Mouse (Mus musculus): ENCODE measurements around the gene Cwf19l1. TPM values are rescaled to one million over a fixed set of nuclear protein-coding genes. Genes with fewer than 3 reads are reported as not detected.

Cwf19l1 gene
- polyA plus RNA-seq, 1 experiment from 2014 or later, result 41.2 TPM

- H3K36me3 ChIP-seq, result peaks cover 40% of the 10 kb centered on the region
- H3K9me3 ChIP-seq (replicated peaks), result no peaks in the 10 kb centered on the region
- DNase-seq (ENCODE audit: low spot score), result peak; percentile 47
- H3K4me3 ChIP-seq, result peak overlapping the region; percentile 99
- H3K27me3 ChIP-seq (ENCODE audit: low read depth, poor library complexity, severe bottlenecking), result no peaks in the 10 kb centered on the region
- peaks cover 14% of the 10 kb centered on the region for H3K4me1 ChIP-seq
- WGBS, result 30% methylated on average over 22 of the region's 22 CpGs
- peak overlapping the region; percentile 94 for H3K27ac ChIP-seq
Measured at GRCm38 (mm10) chr19:44107661-44108521, 27.8 kb downstream of the Cwf19l1 start.

DNA sequence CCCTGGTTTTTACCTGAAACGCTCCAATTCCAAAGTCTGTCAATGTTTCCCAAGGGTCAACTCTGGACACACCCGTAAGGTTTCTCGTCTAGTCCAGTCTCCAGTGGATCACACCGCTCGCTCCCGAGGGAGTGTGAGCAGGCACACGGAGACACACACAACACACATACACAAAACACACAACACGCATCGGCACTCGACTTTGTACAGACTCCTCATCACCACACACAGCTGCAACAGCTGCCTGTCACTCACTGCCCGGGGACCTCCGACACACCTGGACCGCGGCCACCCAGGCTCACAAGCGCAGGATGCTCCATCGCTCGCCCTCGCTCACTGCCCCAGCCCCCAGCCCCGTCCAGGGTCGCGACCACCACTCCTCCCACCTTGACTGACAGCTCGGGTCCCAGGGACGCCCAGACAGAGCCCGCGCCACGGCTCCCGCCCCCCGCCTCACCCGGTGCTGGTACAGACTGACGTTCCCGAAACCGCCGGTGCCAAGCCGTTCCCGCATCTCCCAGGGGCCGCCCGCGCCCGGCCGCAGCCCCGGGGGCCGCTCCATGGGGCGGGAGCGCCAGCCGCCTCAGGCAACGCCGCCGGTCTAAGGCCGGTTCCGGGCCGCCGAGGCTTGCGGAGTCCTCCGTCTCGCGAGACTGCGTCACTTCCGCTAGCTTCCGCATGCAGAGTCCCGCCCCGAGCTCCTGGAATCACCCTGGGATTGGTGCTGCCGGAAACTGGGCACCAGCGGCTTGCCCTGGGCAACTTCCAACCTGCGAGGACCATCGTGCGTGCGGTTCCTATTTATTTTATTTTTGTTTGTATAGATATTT lies 28.6 kb downstream of the Cwf19l1 start, which contains the start of gene Chuk:
Chuk (minus strand) TSS at position 650 of the 830 bp plus-strand sequence.
- Histone ChIP-seq H3K4me1 (peaks cover 14% of the 10 kb centered on the region), H3K4me3 (peak within 1 kb of the TSS; percentile 99), H3K36me3 (peaks cover 34% of the 10 kb centered on the region), H3K27me3 (ENCODE audit: low read depth, poor library complexity, severe bottlenecking) (no peaks in the 10 kb centered on the region), H3K27ac (peak within 1 kb of the TSS; percentile 94), H3K9me3 (replicated peaks) (no peaks in the 10 kb centered on the region)
- peak; percentile 97 for DNase-seq (ENCODE audit: low spot score)
- WGBS, result 1% methylated on average over 67 of the region's 67 CpGs

DNA sequence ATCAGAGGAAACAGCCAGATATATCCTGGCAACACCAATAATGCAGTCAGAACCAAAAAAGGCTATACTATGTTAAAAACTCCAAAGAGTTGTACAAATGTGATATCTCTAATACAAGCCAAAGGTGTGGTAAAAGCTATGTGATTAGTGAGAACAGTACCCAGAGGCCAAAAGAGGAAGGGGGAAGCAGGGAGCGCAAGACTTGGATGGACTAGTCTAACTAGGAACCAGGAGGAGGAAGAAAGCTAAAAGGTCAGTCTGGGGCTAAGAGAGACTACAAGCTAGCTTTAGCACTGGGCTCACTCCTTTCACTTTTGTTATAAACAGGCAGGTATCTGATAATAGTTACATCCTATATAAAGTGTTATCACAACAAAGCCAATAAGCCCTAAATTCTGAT lies 31.3 kb downstream of the Cwf19l1 start:
- 90% methylated on average over 1 of the region's 1 CpGs for WGBS
- Histone ChIP-seq H3K36me3 (peaks cover 27% of the 10 kb centered on the region), H3K27me3 (ENCODE audit: low read depth, poor library complexity, severe bottlenecking) (no peaks in the 10 kb centered on the region)

DNA sequence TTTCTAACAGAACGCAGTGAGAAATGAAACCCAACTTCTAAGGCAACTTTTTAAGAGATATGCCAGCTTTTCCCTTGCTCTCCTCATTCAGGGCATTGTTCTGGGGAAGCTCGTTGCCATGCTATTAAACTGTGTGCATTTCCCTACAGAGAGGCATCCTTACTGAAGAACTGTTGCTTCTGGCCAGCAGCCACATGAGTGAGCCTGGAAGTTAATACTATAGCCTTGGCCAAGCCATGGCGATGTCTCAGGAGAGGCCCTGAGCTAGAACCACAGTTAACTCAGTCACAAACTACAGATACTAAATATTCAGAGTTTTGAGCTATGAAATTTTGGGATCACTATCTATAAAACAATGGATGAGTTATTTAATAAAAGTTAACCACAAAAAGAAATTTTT lies 32.7 kb downstream of the Cwf19l1 start:
- H3K36me3 ChIP-seq, result peaks cover 32% of the 10 kb centered on the region
- no peak overlapping the region for H3K27ac ChIP-seq
- 93% methylated on average over 3 of the region's 3 CpGs for WGBS
- peaks cover 12% of the 10 kb centered on the region for H3K4me1 ChIP-seq
- no peak overlapping the region for H3K4me3 ChIP-seq
- no peak for DNase-seq (ENCODE audit: low spot score)
- H3K27me3 ChIP-seq (ENCODE audit: low read depth, poor library complexity, severe bottlenecking), result no peaks in the 10 kb centered on the region
- no peaks in the 10 kb centered on the region for H3K9me3 ChIP-seq (replicated peaks)

More for the DNA sequence above, 31.3 kb downstream of the Cwf19l1 start:
- Histone ChIP-seq H3K4me1 (peaks cover 14% of the 10 kb centered on the region), H3K4me3 (no peak overlapping the region), H3K9me3 (replicated peaks) (no peaks in the 10 kb centered on the region), H3K27ac (no peak overlapping the region)
- no peak for DNase-seq (ENCODE audit: low spot score)

DNA sequence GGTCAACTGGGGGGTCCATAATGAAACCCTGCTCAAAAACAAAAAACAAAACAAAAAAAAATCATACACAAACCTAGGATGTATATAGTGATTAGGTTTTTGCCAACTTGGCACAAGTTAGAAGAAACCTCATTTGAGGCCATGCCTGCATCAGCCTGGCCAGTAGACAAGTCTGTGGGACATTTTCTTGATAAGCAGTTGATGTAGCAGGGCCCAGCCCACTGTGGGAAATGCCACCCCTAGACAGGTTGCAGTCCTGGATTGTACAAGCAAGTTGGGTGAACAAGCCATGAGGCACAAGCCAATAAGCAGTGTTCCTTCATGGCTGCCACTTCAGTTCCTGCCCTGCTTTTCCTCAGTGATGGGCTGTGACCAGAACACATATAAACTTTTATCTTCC lies 34.8 kb downstream of the Cwf19l1 start:
- no peak for DNase-seq (ENCODE audit: low spot score)
- no peak overlapping the region for H3K4me3 ChIP-seq
- no peaks in the 10 kb centered on the region for H3K4me1 ChIP-seq
- no peaks in the 10 kb centered on the region for H3K9me3 ChIP-seq (replicated peaks)
- H3K36me3 ChIP-seq, result peaks cover 53% of the 10 kb centered on the region
- H3K27me3 ChIP-seq (ENCODE audit: low read depth, poor library complexity, severe bottlenecking), result no peaks in the 10 kb centered on the region
- H3K27ac ChIP-seq, result no peak overlapping the region

DNA sequence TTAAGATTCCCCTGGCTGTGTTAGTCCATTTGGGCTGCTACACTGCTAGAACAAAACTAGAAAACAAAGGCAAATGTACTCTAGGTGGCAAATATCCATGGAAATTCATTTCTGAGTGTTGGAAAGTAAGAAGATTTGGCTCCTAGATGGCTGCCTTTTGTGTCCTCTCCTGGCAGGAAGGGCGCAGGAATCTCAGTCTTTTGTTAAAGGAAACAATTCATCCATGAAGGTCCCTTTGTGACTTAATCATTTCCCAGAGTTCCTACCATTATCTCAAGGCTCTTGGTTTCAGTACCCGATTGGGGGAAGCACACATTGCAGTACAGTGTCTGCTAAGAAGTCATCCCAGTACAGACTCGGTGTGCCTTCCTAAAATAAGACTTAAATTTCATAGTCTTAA lies 49.4 kb downstream of the Cwf19l1 start:
- no peaks in the 10 kb centered on the region for H3K27me3 ChIP-seq (ENCODE audit: low read depth, poor library complexity, severe bottlenecking)
- H3K9me3 ChIP-seq (replicated peaks), result no peaks in the 10 kb centered on the region
- H3K36me3 ChIP-seq, result peaks cover 83% of the 10 kb centered on the region
- H3K4me3 ChIP-seq, result no peak overlapping the region
- H3K27ac ChIP-seq, result no peak overlapping the region
- 89% methylated on average over 3 of the region's 3 CpGs for WGBS
- DNase-seq (ENCODE audit: low spot score), result no peak
- no peaks in the 10 kb centered on the region for H3K4me1 ChIP-seq

GRCm38 (mm10) chr19:44080920-44081319 lies 54.8 kb downstream of the Cwf19l1 start:
- whole genome bisulfite sequencing, result 96% methylated on average over 2 of the region's 2 CpGs
- peaks cover 82% of the 10 kb centered on the region for H3K36me3 ChIP-seq

DNA sequence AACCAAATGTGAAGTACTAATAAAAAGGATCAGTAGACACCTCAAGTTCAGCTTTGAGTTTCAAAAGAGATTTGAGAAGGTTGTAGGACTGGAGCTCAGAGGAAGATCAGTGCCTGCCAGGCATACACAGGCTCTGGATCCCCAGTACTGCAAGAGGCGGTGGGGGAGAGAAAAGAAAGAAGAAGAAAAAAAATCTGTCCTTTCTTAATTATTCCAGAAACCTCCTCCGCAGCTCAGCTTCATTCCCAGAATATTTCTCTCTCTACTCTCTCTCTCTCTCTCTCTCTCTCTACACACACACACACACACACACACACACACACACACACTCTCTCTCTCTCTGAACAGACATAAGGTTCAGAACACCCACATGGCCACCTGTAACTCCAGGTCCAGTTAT lies 55.7 kb downstream of the Cwf19l1 start:
- Histone ChIP-seq H3K9me3 (replicated peaks) (no peaks in the 10 kb centered on the region), H3K4me1 (peaks cover 3% of the 10 kb centered on the region; the same call in 1 of the 2 replicates), H3K4me3 (no peak overlapping the region), H3K36me3 (peaks cover 82% of the 10 kb centered on the region), H3K27me3 (ENCODE audit: low read depth, poor library complexity, severe bottlenecking) (no peaks in the 10 kb centered on the region), H3K27ac (no peak overlapping the region)
- 97% methylated on average over 2 of the region's 2 CpGs for WGBS
- no peak for DNase-seq (ENCODE audit: low spot score)

More at GRCm38 (mm10) chr19:44080920-44081319, 54.8 kb downstream of the Cwf19l1 start:
- no peaks in the 10 kb centered on the region for H3K9me3 ChIP-seq (replicated peaks)
- no peak overlapping the region for H3K4me3 ChIP-seq
- no peaks in the 10 kb centered on the region for H3K27me3 ChIP-seq (ENCODE audit: low read depth, poor library complexity, severe bottlenecking)
- no peak for DNase-seq (ENCODE audit: low spot score)
- no peak overlapping the region for H3K27ac ChIP-seq
- H3K4me1 ChIP-seq, result peaks cover 2% of the 10 kb centered on the region; the same call in 1 of the 2 replicates

GRCm38 (mm10) chr19:44077024-44077423 lies 58.7 kb downstream of the Cwf19l1 start:
- WGBS, result 92% methylated on average over 4 of the region's 4 CpGs
- Histone ChIP-seq H3K36me3 (peaks cover 74% of the 10 kb centered on the region), H3K4me1 (peaks cover 3% of the 10 kb centered on the region; the same call in 1 of the 2 replicates), H3K4me3 (no peak overlapping the region), H3K27me3 (ENCODE audit: low read depth, poor library complexity, severe bottlenecking) (no peaks in the 10 kb centered on the region), H3K9me3 (replicated peaks) (no peaks in the 10 kb centered on the region), H3K27ac (no peak overlapping the region)
- DNase-seq (ENCODE audit: low spot score), result no peak

DNA sequence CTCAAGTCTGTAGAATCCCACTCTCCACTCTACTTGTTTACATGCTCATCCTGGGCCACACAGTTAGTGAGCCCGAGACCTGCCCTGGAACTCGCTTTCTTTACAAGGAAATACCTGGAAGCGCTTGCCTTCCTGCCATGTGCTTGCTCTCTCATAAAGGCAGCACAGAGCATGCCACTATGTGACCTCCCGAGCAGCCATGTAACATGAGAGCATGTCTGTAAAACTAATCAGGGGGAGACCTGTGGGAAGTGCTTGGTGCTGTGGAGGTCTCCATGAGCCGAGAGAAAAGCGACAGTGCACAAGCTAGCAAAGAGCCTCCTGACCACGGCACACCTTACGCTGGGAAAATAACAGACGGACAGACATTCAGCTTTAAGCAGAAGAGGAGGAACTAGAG lies 59.2 kb downstream of the Cwf19l1 start:
- Histone ChIP-seq H3K4me1 (peaks cover 5% of the 10 kb centered on the region; the same call in 1 of the 2 replicates), H3K4me3 (no peak overlapping the region), H3K9me3 (replicated peaks) (no peaks in the 10 kb centered on the region), H3K27ac (0 out of 2 replicates have a peak overlapping the region, but pooled peaks have one; percentile 44), H3K27me3 (ENCODE audit: low read depth, poor library complexity, severe bottlenecking) (no peaks in the 10 kb centered on the region), H3K36me3 (peaks cover 71% of the 10 kb centered on the region)
- WGBS, result 71% methylated on average over 9 of the region's 9 CpGs
- DNase-seq (ENCODE audit: low spot score), result no peak

- no peaks in the 10 kb centered on the region for H3K27me3 ChIP-seq (ENCODE audit: low read depth, poor library complexity, severe bottlenecking)
- DNase-seq (ENCODE audit: low spot score), result no peak
- no peak overlapping the region for H3K4me3 ChIP-seq
- H3K9me3 ChIP-seq (replicated peaks), result no peaks in the 10 kb centered on the region
- H3K4me1 ChIP-seq, result peaks cover 11% of the 10 kb centered on the region; the same call in 1 of the 2 replicates
- WGBS, result 88% methylated on average over 11 of the region's 11 CpGs
- H3K36me3 ChIP-seq, result peaks cover 65% of the 10 kb centered on the region
- H3K27ac ChIP-seq, result no peak overlapping the region
Measured at GRCm38 (mm10) chr19:44074986-44075385, 60.7 kb downstream of the Cwf19l1 start.

DNA sequence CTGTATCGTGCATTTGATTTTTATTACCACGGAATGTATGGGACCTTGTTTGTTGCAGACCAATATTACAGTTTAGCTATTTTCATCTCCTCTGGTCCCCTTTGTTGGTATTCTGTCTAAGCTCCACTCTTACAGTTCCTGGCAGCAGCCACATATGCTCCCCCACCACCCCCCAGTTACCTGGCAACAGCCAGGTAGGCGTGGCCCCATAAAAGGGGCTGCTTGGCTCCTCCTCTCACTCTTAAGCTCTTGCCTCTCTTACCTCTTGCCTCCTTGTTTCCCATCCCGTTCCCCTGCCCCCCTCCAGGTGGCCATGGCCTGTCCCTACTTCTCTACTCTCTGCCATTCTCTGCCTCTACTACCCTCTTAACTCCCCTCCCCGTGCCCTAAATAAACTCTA lies 64.5 kb downstream of the Cwf19l1 start:
- Histone ChIP-seq H3K36me3 (peaks cover 29% of the 10 kb centered on the region), H3K27ac (no peak overlapping the region), H3K27me3 (ENCODE audit: low read depth, poor library complexity, severe bottlenecking) (0 out of 2 replicates have a peak, but pooled peaks cover 6% of the 10 kb centered on the region), H3K9me3 (replicated peaks) (no peaks in the 10 kb centered on the region), H3K4me1 (peaks cover 32% of the 10 kb centered on the region), H3K4me3 (no peak overlapping the region)
- DNase-seq (ENCODE audit: low spot score), result no peak
- WGBS, result 55% methylated on average over 5 of the region's 5 CpGs

DNA sequence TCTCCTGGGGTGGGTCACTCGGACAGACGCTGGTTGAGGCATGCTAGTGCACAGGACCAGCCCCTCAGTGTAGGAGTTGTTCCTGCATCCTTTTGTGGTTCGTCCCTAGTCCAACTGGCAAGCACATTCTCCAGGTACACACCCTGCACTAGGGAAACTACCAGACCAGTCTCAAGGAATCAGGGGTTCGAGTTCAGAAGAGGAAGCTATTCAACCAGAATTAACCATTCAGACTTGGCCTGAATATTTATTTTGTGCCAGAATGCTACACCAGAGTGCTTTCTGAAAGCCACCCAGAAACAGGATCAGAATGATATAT lies 65.8 kb downstream of the Cwf19l1 start:
- Histone ChIP-seq H3K36me3 (peaks cover 19% of the 10 kb centered on the region), H3K9me3 (replicated peaks) (no peaks in the 10 kb centered on the region), H3K4me1 (peaks cover 29% of the 10 kb centered on the region), H3K27me3 (ENCODE audit: low read depth, poor library complexity, severe bottlenecking) (0 out of 2 replicates have a peak, but pooled peaks cover 6% of the 10 kb centered on the region), H3K4me3 (peak overlapping the region; percentile 79), H3K27ac (peak overlapping the region; percentile 82)
- no peak for DNase-seq (ENCODE audit: low spot score)
- WGBS, result 10% methylated on average over 4 of the region's 4 CpGs

Data from limb, embryonic 10.5 days (tissue).